9 mouse cellular contexts compared by ENCODE assay signal in the genomic region with DNA sequence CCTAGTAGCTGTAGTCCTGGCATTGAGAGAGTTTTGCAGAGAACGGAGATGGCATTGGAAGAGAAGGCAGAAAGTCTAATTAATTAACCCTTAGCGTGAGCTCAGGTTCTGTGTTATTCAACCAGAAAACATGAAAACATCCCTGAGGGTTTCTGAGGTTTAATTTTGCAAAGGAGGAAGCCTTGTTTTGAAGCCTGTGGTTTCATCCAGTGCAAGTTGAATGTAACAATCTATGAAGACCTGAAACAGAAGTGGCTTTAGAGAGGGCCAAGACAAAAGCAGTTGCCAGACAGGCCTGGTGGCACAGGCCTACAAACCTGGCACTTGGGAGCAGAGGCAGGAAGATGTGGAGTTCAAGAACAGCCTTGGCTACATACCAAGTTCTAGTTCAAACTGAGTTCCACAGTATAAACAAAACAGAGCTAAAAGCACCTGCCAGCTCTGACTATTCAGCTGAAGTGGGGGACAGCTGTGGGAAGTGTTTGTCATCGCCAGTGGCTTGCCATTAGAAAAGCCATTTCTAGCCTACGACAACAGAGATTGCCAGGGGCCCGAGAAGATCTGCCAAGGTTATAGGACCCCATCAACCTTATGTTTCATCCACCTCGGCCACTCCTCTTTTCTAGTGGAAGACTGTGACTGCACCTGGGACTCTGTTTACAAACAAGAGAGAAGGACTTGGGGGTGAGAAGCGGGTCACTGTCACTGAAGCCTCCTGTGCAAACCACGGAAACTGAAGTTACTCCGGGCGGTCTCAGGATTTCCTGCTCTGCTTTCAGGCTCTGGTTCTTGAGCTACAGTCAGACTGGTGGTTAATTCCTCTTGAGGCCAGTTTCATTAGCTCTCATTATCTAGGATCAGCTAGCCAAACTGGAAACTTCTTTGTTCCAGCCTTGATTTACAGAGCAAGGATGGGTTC. TPM values are rescaled to one million over a fixed set of nuclear protein-coding genes. Genes with fewer than 3 reads are reported as not detected.
DNase-seq lines count a peak whose midpoint lies in the region; ATAC-seq and TF ChIP-seq lines count a peak whose summit lies in the region.
"Had no signal": no experiment of that assay in that cellular context is flagged by ENCODE, and none has a peak within 500 bp of the region (broad histone marks: within the 10 kb centered on the region; RNA-seq: fewer than 3 reads in every experiment).

No protein-coding gene starts in this region.

- ATAC-seq in liver, postnatal 0 days = peak; percentile 10; the same call in 1 of the 2 replicates
- no peak for ATAC-seq in liver, embryonic 11.5 days (replicated peaks; ENCODE audit: low FRiP score)
- ATAC-seq in embryonic facial prominence, embryonic 14.5 days (ENCODE audit: low read depth) = no peak

- no peak overlapping the region for H3K4me2 ChIP-seq in liver, postnatal 0 days (ENCODE audit: low read depth, low read length)
- no peak overlapping the region for H3K4me2 ChIP-seq in liver, embryonic 11.5 days
- no peak overlapping the region for H3K4me2 ChIP-seq in embryonic facial prominence, embryonic 14.5 days (ENCODE audit: low read depth, low read length)

- H3K27ac ChIP-seq in liver, postnatal 0 days (ENCODE audit: low read depth) = peak overlapping the region; percentile 76
- H3K27ac ChIP-seq in liver, embryonic 11.5 days (ENCODE audit: low read depth, low read length) = no peak overlapping the region
- no peak overlapping the region for H3K27ac ChIP-seq in embryonic facial prominence, embryonic 14.5 days (replicated peaks; ENCODE audit: low read depth, low read length)

- H3K27me3 ChIP-seq in liver, postnatal 0 days (ENCODE audit: insufficient read depth, low read length) = no peaks in the 10 kb centered on the region
- no peaks in the 10 kb centered on the region for H3K27me3 ChIP-seq in liver, embryonic 11.5 days (replicated peaks; ENCODE audit: control insufficient read depth, insufficient read depth, low read length)
- no peaks in the 10 kb centered on the region for H3K27me3 ChIP-seq in embryonic facial prominence, embryonic 14.5 days (replicated peaks; ENCODE audit: control insufficient read depth, insufficient read depth, low read length)

- WGBS in liver, postnatal 0 days (ENCODE audit: insufficient replicate concordance) = 49% methylated on average over 10 of the region's 10 CpGs
- 66% methylated on average over 10 of the region's 10 CpGs for WGBS in liver, embryonic 11.5 days
- WGBS in embryonic facial prominence, embryonic 14.5 days = 66% methylated on average over 10 of the region's 10 CpGs

- H3K9me3 ChIP-seq in liver, postnatal 0 days (ENCODE audit: low read length) = no peaks in the 10 kb centered on the region
- no peaks in the 10 kb centered on the region for H3K9me3 ChIP-seq in liver, embryonic 11.5 days (ENCODE audit: control insufficient read depth, low read length)
- H3K9me3 ChIP-seq in embryonic facial prominence, embryonic 14.5 days (ENCODE audit: control insufficient read depth, low read length) = no peaks in the 10 kb centered on the region

- no peak overlapping the region for H3K9ac ChIP-seq in liver, postnatal 0 days (replicated peaks)
- no peak overlapping the region for H3K9ac ChIP-seq in liver, embryonic 11.5 days (ENCODE audit: low read depth, low read length)
- H3K9ac ChIP-seq in embryonic facial prominence, embryonic 14.5 days (ENCODE audit: low read depth, low read length) = no peak overlapping the region

- no peak for TF ChIP-seq EP300 in liver, postnatal 0 days (IDR thresholded peaks at IDR 0.05; ENCODE audit: low read depth)

- peaks cover 3% of the 10 kb centered on the region for H3K4me1 ChIP-seq in liver, postnatal 0 days (ENCODE audit: insufficient read depth)
- H3K4me1 ChIP-seq in liver, embryonic 11.5 days (replicated peaks; ENCODE audit: control insufficient read depth, insufficient read depth, low read length) = no peaks in the 10 kb centered on the region; the same call in 1 of the 2 replicates
- H3K4me1 ChIP-seq in embryonic facial prominence, embryonic 14.5 days (ENCODE audit: control insufficient read depth, insufficient read depth, low read length) = no peaks in the 10 kb centered on the region

- H3K36me3 ChIP-seq in liver, postnatal 0 days (replicated peaks; ENCODE audit: insufficient read depth, low read length) = peaks cover 56% of the 10 kb centered on the region
- no peaks in the 10 kb centered on the region for H3K36me3 ChIP-seq in liver, embryonic 11.5 days (ENCODE audit: control insufficient read depth, insufficient read depth, low read length)
- H3K36me3 ChIP-seq in embryonic facial prominence, embryonic 14.5 days (ENCODE audit: control insufficient read depth, insufficient read depth, low read length) = 0 out of 2 replicates have a peak, but pooled peaks cover 9% of the 10 kb centered on the region

- DNase-seq in liver, postnatal 0 days = no peak
- DNase-seq in liver, embryonic 11.5 days (ENCODE audit: low spot score) = no peak
- DNase-seq in embryonic facial prominence, embryonic 14.5 days (ENCODE audit: low spot score) = peak; percentile 49
- DNase-seq in lung, postnatal 10 days = peak; percentile 15
- DNase-seq in thymus, postnatal 25 days = peak; percentile 57
- DNase-seq in adrenal gland, postnatal 25 days = no peak
- DNase-seq in left cerebral cortex, postnatal 36 days (ENCODE audit: low spot score in 2 of 2) = no peak
- no peak for DNase-seq in Muller cell, postnatal 12 days (ENCODE audit: inconsistent ontology term)
- DNase-seq: cerebellum, adult 8-10 months had no signal

- no peak for TF ChIP-seq CTCF in liver, postnatal 0 days (IDR thresholded peaks at IDR 0.05; ENCODE audit: low read depth)

- H3K4me3 ChIP-seq in liver, postnatal 0 days (ENCODE audit: low read depth, low read length) = no peak overlapping the region
- H3K4me3 ChIP-seq in liver, embryonic 11.5 days (ENCODE audit: low read depth, low read length) = no peak overlapping the region
- H3K4me3 ChIP-seq in embryonic facial prominence, embryonic 14.5 days (ENCODE audit: low read depth, low read length) = no peak overlapping the region

- intact Hi-C loops in left cerebral cortex, postnatal 36 days (cut with DNase I) = no loop called here

RNA-seq across cellular contexts. Expression of a gene that starts 26.0 kb away (rescaled TPM):
- 3.6 and 3.9 TPM in 2 replicates for polyA plus RNA-seq in liver, postnatal 0 days (2015; fragmentation: Nextera tagmentation; extraction: Ambion mirVana)
- polyA plus RNA-seq in liver, embryonic 11.5 days (2014; fragmentation: Nextera tagmentation; extraction: Ambion mirVana) = 11.0 and 11.4 TPM in 2 replicates
- polyA plus RNA-seq in embryonic facial prominence, embryonic 14.5 days (2014; fragmentation: Nextera tagmentation; extraction: Ambion mirVana) = 8.7 and 9.3 TPM in 2 replicates
- total RNA-seq in adrenal gland, postnatal 25 days (2021) = 27.8 and 28.2 TPM in 2 replicates
- total RNA-seq in left cerebral cortex, postnatal 36 days (2021) = 10 to 100 TPM; 24.2 to 35.6 TPM

Comparison
In these comparisons a context has a peak if more than half of its experiments do, and no peak if none do; other contexts are left out.
1. DNase-seq: peak in embryonic facial prominence, embryonic 14.5 days (single experiment), lung, postnatal 10 days (single experiment) and thymus, postnatal 25 days (single experiment); none in liver, postnatal 0 days (single experiment), liver, embryonic 11.5 days (single experiment), adrenal gland, postnatal 25 days (single experiment), left cerebral cortex, postnatal 36 days (0 of 2) and Muller cell, postnatal 12 days (single experiment).